Mouse (Mus musculus): ENCODE data around the gene Hoxd4.

DNA sequence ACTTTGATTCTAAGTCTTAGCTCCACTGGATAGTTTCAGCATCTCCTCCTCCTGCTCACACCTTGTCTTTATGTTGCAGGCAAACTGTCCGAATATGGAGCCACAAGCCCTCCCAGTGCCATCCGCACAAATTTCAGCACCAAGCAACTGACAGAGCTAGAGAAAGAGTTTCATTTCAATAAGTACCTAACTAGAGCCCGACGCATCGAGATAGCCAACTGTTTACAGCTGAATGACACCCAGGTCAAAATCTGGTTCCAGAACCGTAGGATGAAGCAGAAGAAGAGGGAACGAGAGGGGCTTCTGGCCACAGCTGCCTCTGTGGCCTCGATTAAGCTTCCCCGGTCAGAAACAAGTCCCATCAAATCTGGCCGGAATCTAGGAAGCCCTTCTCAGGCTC lies 52.2 kb downstream of the Hoxd4 start:
- no peak for TF ChIP-seq CTCF (IDR thresholded peaks at IDR 0.05; ENCODE audit: control insufficient read depth, insufficient read depth, low read length)
- TF ChIP-seq POLR2A (IDR thresholded peaks at IDR 0.05; ENCODE audit: borderline replicate concordance, control insufficient read depth, low read depth, low read length), result no peak
